Mouse (Mus musculus): ENCODE measurements around the gene Plod1. TPM values are rescaled to one million over a fixed set of nuclear protein-coding genes. Genes with fewer than 3 reads are reported as not detected.

Plod1 gene
- polyA plus RNA-seq, 1 experiment from 2014 or later = 24.8 TPM

- TF ChIP-seq EP300 (IDR thresholded peaks at IDR 0.05; ENCODE audit: low read depth) = no peak
- TF ChIP-seq CTCF (IDR thresholded peaks at IDR 0.05; ENCODE audit: low read depth) = no peak
- H3K9me3 ChIP-seq (ENCODE audit: low read length) = no peaks in the 10 kb centered on the region
- no peak for DNase-seq
- no peak overlapping the region for H3K9ac ChIP-seq (replicated peaks)
- ATAC-seq = no peak
- peaks cover 83% of the 10 kb centered on the region for H3K36me3 ChIP-seq (replicated peaks; ENCODE audit: insufficient read depth, low read length)
- H3K27me3 ChIP-seq (ENCODE audit: insufficient read depth, low read length) = no peaks in the 10 kb centered on the region
- no peak overlapping the region for H3K4me3 ChIP-seq (ENCODE audit: low read depth, low read length)
- 68% methylated on average over 5 of the region's 5 CpGs for WGBS (ENCODE audit: insufficient replicate concordance)
- no peak overlapping the region for H3K4me2 ChIP-seq (ENCODE audit: low read depth, low read length)
- no peaks in the 10 kb centered on the region for H3K4me1 ChIP-seq (ENCODE audit: insufficient read depth)
- H3K27ac ChIP-seq (ENCODE audit: low read depth) = no peak overlapping the region
Measured at GRCm38 (mm10) chr4:147879865-147880264, 56.7 kb downstream of the Plod1 start.

GRCm38 (mm10) chr4:147879456-147879855 lies 57.1 kb downstream of the Plod1 start:
- Histone ChIP-seq H3K27me3 (ENCODE audit: insufficient read depth, low read length) (no peaks in the 10 kb centered on the region), H3K9ac (replicated peaks) (no peak overlapping the region), H3K4me1 (ENCODE audit: insufficient read depth) (no peaks in the 10 kb centered on the region), H3K9me3 (ENCODE audit: low read length) (no peaks in the 10 kb centered on the region), H3K36me3 (replicated peaks; ENCODE audit: insufficient read depth, low read length) (peaks cover 82% of the 10 kb centered on the region), H3K27ac (ENCODE audit: low read depth) (no peak overlapping the region), H3K4me3 (ENCODE audit: low read depth, low read length) (no peak overlapping the region), H3K4me2 (ENCODE audit: low read depth, low read length) (no peak overlapping the region)
- TF ChIP-seq CTCF (IDR thresholded peaks at IDR 0.05; ENCODE audit: low read depth) = no peak
- no peak for TF ChIP-seq EP300 (IDR thresholded peaks at IDR 0.05; ENCODE audit: low read depth)
- ATAC-seq = no peak
- no peak for DNase-seq
- WGBS (ENCODE audit: insufficient replicate concordance) = 71% methylated on average over 2 of the region's 2 CpGs

DNA sequence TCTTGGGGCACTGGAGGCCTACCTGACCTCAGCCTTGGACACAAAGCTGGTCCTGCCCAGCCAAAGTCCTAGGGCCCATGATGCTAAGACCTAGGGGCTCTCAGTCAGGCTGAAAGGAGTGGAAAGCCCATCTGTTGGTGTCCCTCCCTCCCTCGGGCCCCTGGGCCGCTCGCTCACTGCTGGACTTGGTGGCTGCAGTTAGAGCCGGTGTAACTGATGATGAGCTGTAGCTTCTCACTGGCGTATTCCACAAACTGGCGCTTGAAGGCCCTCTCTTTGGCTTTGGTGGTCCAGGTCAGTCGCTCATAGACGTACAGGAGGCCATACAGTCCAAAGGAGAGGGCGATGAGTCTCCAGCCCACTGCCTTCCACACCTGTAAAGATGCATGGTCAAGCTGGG lies 58.0 kb downstream of the Plod1 start:
- Histone ChIP-seq H3K4me2 (ENCODE audit: low read depth, low read length) (no peak overlapping the region), H3K27ac (ENCODE audit: low read depth) (no peak overlapping the region), H3K36me3 (replicated peaks; ENCODE audit: insufficient read depth, low read length) (peaks cover 83% of the 10 kb centered on the region), H3K27me3 (ENCODE audit: insufficient read depth, low read length) (no peaks in the 10 kb centered on the region), H3K9ac (replicated peaks) (no peak overlapping the region), H3K4me1 (ENCODE audit: insufficient read depth) (no peaks in the 10 kb centered on the region), H3K9me3 (ENCODE audit: low read length) (no peaks in the 10 kb centered on the region), H3K4me3 (ENCODE audit: low read depth, low read length) (no peak overlapping the region)
- WGBS (ENCODE audit: insufficient replicate concordance) = 81% methylated on average over 9 of the region's 9 CpGs
- ATAC-seq (no peak), DNase-seq (no peak)
- TF ChIP-seq CTCF (IDR thresholded peaks at IDR 0.05; ENCODE audit: low read depth) (no peak), EP300 (IDR thresholded peaks at IDR 0.05; ENCODE audit: low read depth) (no peak)

- no peak for DNase-seq
- peaks cover 76% of the 10 kb centered on the region for H3K36me3 ChIP-seq (replicated peaks; ENCODE audit: insufficient read depth, low read length)
- no peak for ATAC-seq
Measured at GRCm38 (mm10) chr4:147875852-147876575, 60.6 kb downstream of the Plod1 start.

DNA sequence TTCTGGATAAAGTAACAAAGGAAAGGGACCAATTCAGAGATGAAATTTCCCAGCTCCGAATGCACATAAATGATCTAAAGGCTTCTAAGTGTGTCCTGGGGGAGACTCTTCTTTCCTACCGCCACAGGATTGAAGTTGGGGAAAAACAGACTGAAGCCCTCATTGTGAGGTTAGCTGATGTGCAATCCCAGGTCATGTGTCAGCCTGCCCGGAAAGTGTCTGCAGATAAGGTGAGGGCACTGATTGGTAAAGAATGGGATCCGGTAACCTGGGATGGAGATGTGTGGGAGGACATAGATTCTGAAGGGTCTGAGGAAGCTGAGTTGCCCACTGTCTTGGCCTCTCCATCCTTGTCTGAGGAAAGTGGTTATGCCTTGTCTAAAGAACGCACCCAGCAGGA lies 67.3 kb downstream of the Plod1 start:
- H3K4me2 ChIP-seq (ENCODE audit: low read depth, low read length) = peak overlapping the region; percentile 82
- H3K27ac ChIP-seq (ENCODE audit: low read depth) = peak overlapping the region; percentile 89
- no peak for TF ChIP-seq CTCF (IDR thresholded peaks at IDR 0.05; ENCODE audit: low read depth)
- no peak for TF ChIP-seq EP300 (IDR thresholded peaks at IDR 0.05; ENCODE audit: low read depth)
- DNase-seq (peak; percentile 24), ATAC-seq (no peak)
- no peaks in the 10 kb centered on the region for H3K27me3 ChIP-seq (ENCODE audit: insufficient read depth, low read length)
- peaks cover 22% of the 10 kb centered on the region for H3K4me1 ChIP-seq (ENCODE audit: insufficient read depth)
- peaks cover 38% of the 10 kb centered on the region for H3K36me3 ChIP-seq (replicated peaks; ENCODE audit: insufficient read depth, low read length)
- peak overlapping the region; percentile 99 for H3K4me3 ChIP-seq (ENCODE audit: low read depth, low read length)
- H3K9me3 ChIP-seq (ENCODE audit: low read length) = no peaks in the 10 kb centered on the region
- peak overlapping the region; percentile 68 for H3K9ac ChIP-seq (replicated peaks)
- WGBS (ENCODE audit: insufficient replicate concordance) = 9% methylated on average over 5 of the region's 5 CpGs

More at GRCm38 (mm10) chr4:147875852-147876575, 60.6 kb downstream of the Plod1 start:
- H3K4me1 ChIP-seq (ENCODE audit: insufficient read depth) = no peaks in the 10 kb centered on the region
- H3K27me3 ChIP-seq (ENCODE audit: insufficient read depth, low read length) = no peaks in the 10 kb centered on the region
- no peak overlapping the region for H3K27ac ChIP-seq (ENCODE audit: low read depth)
- no peak overlapping the region for H3K4me2 ChIP-seq (ENCODE audit: low read depth, low read length)
- H3K4me3 ChIP-seq (ENCODE audit: low read depth, low read length) = no peak overlapping the region
- 59% methylated on average over 4 of the region's 4 CpGs for WGBS (ENCODE audit: insufficient replicate concordance)
- H3K9me3 ChIP-seq (ENCODE audit: low read length) = no peaks in the 10 kb centered on the region
- no peak overlapping the region for H3K9ac ChIP-seq (replicated peaks)
- TF ChIP-seq EP300 (IDR thresholded peaks at IDR 0.05; ENCODE audit: low read depth) (no peak), CTCF (IDR thresholded peaks at IDR 0.05; ENCODE audit: low read depth) (no peak)

GRCm38 (mm10) chr4:147868450-147869031 lies 68.0 kb downstream of the Plod1 start, which contains the start of the genes Miip and Fv1:
Miip (minus strand) TSS chr4:147868816.
Fv1 (plus strand) TSS chr4:147868979.
- Histone ChIP-seq H3K9ac (replicated peaks) (peak within 1 kb of the TSS; percentile 94), H3K27me3 (ENCODE audit: insufficient read depth, low read length) (no peaks in the 10 kb centered on the region), H3K4me3 (ENCODE audit: low read depth, low read length) (peak within 1 kb of the TSS; percentile 99), H3K9me3 (ENCODE audit: low read length) (no peaks in the 10 kb centered on the region), H3K27ac (ENCODE audit: low read depth) (peak within 1 kb of the TSS; percentile 95), H3K4me1 (ENCODE audit: insufficient read depth) (peaks cover 22% of the 10 kb centered on the region), H3K4me2 (ENCODE audit: low read depth, low read length) (peak within 1 kb of the TSS; percentile 82), H3K36me3 (replicated peaks; ENCODE audit: insufficient read depth, low read length) (peaks cover 36% of the 10 kb centered on the region)
- DNase-seq (peak; percentile 95), ATAC-seq (peak; percentile 97)
- under 1% methylated on average over 30 of the region's 30 CpGs for WGBS (ENCODE audit: insufficient replicate concordance)
- TF ChIP-seq CTCF (IDR thresholded peaks at IDR 0.05; ENCODE audit: low read depth) (peak; percentile 18), EP300 (IDR thresholded peaks at IDR 0.05; ENCODE audit: low read depth) (no peak; the same call in none of the 2 replicates)
